Mouse (Mus musculus): ENCODE data around the gene Amt.
"Not testable (repeated sequence)": the region's sequence is repeated elsewhere in the genome, so short reads cannot be mapped to it uniquely, and the experiment has no call there.

Gene Amt

DNA sequence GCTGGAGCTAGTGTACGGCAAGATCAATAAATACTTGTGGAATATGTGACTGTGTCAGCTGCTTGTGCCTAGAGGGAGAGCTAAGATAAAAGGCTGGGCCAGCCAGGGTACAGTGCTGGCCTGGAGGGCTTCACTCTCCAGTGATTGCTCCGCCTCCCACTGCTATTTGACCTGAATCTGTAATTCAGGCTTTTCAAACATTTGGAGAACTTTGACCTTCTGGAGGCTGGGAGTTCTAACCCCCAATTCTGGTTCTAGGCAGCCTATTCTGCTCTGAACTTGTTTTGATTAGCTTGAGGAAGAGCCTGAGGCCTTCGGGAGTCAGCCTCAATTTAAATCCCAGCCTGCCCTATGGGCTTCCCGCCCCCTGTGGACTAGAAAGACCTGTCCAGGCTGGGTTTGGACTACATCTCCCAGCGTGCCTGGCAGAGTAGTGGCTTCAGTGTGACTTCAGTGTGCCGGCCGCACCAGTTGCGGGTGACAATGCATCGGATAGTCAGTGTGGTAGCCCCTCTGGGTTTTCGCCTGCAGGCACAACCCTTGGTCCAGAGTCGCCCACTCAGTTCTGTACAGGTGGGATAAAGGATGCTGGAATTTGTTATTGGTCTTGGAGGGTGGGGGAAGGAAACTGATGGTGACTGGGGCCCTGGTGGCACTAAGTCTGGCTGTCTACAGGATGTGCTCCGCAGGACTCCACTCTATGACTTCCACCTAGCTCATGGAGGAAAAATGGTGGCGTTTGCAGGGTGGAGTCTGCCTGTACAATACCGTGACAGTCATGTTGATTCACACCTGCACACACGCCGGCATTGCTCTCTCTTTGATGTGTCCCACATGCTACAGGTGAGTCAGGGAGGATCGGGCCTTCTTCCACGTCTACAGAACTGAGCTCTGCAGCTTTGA is at the start of gene Amt:
Gene Amt (plus strand): TSS at position 401 of the 903 bp plus-strand sequence.
- no peak for DNase-seq (ENCODE audit: low spot score)

DNA sequence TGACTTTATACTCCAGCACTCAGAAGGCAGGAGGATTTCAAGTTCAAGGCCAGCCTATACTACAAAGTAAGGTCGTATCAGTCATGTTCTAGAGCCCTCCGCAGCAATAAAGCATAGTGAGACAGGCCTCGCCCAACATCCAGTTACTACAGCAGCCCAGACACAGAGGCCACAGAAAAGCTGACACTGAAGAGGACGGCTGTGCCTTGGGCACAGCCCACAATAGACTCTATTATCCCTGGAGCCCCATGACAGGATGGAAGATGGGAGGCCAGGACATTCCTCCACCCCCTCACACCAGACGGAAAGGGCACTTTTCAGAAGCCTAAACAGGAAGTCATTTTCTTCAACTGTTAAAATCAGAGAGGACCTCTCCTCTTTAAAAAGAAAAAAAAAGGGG is 47.7 kb upstream of the Amt start:
- no peak for DNase-seq (ENCODE audit: low spot score)

DNA sequence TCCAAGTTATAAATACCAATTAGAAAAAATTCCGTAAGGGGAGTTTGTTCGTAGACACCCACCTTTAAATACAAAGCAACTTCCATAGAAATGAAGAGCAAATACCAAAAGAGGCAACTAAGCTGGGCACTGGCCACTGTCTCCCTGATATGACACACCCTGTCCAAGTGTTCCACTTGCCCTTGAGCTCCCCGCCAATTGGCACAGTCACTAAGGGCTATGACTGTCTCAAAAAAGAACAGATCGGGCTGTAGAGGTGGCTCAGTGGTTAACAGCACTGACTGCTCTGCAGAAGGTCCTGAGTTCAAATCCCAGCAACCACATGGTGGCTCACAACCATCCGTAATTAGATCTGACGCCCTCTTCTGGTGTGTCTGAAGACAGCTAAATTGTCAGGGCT is 44.8 kb upstream of the Amt start:
- DNase-seq (ENCODE audit: low spot score) = no peak

DNA sequence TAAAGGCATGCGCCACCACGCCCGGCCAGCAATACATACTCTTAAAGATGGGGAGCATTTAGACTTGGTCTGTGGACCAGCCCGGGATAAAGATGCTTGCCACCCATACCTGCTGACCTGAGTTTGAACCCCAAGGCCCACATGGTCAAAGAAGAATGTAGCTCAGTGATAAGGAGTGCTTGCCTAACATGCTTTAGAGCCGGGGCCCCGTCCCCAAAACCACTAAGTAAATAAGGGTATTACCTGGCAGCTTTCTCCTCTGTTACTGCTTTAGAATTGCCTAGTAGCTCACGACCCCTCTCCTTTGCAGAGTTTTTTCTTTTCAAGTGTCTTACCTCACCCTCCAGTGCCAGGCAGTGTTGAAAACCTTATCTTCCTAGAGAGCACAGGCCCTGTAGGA is 43.9 kb upstream of the Amt start:
- DNase-seq (ENCODE audit: low spot score) = no peak

DNA sequence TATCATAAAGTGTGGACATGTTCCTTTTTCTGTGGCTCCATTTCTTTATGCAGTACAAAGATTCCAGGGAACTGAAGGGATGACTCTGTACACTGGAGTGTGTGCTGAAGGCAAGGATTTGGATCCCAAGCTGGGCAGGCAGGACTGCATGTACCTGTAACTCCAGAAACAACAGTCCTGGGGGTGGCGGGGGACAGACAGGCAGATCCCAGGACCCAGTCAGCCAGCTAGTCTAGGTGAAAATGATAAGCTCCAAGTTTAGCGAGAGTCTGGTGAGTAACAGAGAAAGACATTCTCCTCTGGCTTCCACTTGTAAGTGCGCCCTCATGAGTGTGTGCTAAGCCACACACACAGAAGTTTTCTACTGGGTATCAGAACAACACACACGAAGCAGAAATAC is 36.1 kb upstream of the Amt start:
- no peak for DNase-seq (ENCODE audit: low spot score)

DNA sequence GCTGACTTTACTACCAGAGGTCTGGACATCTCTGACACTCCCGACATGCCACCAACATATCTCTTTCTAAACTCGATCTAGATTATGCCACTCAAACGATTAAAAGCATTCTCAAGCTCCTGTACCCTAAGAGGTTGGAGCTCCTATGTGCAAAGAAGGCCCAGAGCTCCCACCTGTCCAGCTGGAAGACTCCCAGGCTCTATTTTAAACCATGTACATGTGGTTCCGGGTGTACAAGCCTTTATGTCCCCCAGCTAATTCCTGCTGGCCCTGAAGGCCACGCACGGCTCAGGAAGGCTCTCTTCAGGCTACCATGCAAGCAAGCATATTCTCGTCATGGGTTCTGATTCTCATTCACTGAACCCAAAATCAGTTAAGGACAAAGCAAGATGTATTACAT is 34.8 kb upstream of the Amt start:
- no peak for DNase-seq (ENCODE audit: low spot score)

DNA sequence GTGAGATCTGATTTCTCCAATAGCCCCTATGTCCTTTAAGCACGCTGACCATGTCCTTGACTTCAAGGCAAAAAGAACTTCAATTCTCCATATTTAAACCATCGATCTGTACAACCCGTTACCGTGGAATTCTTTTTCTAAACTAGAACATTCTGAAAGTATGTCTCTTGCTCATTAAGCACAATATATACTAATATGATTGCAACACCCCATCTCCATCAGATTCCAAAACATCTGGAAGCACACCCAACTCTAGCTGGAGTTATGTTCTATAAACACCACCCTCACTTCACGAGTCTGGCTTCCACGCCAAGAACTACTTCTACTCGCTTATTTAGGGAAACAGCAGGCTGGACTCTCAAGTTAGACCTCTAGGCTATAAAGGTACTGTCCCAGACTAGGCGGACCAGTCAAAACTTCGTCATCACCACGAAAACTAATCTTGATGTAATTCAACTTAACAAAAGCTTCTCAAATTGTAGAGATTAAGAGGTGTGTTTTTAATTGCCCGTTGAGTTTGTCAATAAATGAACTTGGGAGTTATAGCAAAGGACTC is 34.1 kb upstream of the Amt start:
- no peak for DNase-seq (ENCODE audit: low spot score)

DNA sequence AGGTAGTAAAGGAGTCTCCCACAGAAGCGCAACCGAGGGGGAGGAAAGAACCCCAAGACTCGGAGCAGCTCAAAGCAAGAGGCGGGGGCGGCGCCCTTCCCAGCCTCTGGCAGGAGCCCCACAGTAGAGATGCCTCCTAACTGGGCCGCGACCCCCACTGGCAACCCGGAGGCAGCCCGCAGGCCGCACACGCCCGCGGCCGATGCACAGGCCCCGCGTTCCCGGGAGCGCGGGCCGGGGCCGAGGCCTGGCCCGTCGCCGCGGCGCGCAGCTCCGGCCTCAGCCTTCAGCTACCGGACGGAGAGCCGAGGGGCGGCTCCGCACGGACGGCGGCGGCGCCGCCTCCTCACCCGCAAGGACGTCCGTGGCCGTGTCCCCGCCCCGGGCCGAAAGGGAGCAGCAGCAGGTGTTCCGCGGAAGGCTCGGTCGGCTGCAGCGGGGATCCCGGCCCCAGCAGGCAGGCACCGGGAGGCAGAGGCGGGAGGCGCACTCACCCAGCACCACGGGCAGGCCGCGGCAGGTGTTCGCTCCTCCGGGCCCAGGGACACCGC is 33.4 kb upstream of the Amt start:
- no peak for DNase-seq (ENCODE audit: low spot score)

DNA sequence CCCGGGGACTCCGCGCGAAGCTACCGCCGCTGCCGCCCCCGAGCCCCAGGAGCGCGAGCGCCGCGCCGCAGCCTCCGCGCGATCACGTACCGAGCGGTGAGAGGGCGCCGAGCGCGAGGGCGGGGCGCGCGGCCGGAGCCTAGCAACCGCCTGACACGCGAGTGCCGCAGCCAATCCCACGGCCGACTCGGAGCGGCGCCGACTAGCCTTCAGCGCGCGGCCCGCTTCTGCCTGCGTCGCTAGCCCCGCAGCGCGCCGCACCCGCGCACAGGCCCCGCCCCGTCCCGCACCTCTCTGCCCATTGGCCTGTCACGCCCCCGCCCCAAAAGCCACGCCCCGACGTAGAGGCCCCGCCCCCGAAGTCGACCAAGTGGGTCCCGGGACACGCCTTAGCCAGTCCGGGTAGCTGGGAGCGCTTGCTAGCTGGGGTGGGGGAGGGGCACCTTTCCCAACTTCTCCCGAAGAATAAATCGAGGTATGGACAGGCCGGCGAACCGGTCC is 32.9 kb upstream of the Amt start, which contains the start of gene Dag1:
Gene Dag1 (minus strand): TSS at position 269 of the 501 bp plus-strand sequence.
- peak; percentile 98 for DNase-seq (ENCODE audit: low spot score)

DNA sequence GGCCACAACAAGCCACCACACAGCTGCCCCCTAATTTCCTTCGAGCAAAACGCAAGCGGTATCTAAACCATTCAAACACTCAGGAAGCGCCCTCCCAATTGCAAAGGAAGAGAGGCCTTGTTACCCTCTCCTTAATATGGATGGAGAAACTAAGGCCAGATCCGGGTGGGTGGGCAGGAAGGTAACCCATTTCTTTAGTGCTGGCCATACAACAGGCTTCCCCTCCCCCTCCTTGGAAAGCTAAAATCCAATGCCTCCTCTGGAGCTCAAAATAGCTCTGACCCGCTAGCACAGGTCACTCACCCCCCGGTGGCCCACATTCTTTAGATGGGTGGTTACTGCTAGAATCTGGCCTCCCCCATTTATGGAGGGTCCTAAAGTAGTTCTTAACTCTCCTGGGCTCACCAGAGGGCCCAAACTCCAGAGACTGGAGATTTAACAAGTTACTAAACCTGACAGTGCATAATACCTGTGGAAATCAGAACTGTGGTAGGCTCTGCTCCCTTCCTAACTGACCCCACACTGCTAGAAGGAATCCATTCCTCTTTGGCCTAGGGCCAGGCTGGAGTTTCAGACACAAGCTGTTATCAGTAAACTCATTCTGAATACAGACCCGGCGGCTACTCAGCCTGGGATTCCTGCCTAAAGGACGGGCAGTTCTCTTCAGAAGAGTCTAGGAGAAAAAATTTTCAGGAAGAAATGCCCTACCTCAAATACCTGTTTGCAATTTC is 32.3 kb upstream of the Amt start:
- peak; percentile 24 for DNase-seq (ENCODE audit: low spot score)

DNA sequence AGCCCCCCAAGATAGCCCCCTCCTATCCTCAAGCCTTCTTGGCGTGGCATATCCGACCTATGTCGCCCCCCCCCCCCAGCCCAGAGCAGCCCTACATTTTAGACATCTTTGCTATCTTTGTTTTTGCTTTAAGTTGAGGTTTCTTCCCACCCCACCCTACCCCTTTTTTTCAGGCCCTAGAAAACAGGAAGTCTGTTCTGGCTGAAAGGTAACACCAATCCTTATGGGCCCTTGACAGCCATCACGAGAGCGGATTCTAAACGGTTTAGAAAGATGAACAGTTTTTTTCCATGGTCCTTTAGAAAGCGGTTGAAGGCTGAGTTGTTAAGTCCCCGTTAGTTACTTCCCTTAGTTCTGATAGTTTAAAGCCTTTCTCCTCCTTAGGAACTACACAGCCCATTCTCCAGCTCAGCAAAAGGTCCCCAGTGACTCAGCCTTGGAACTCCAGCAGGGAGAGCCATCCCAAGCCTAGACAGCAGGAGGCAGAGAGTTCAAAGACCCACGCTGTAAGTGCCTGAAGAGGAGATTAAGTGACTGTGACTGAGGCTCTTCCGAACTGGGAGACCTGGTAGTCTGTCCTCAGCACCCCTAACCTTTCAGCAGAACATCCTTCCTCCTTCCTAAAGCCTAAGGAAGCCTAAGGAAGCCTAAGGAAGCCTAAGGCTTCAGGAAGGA is 30.3 kb upstream of the Amt start:
- DNase-seq (ENCODE audit: low spot score) = no peak

DNA sequence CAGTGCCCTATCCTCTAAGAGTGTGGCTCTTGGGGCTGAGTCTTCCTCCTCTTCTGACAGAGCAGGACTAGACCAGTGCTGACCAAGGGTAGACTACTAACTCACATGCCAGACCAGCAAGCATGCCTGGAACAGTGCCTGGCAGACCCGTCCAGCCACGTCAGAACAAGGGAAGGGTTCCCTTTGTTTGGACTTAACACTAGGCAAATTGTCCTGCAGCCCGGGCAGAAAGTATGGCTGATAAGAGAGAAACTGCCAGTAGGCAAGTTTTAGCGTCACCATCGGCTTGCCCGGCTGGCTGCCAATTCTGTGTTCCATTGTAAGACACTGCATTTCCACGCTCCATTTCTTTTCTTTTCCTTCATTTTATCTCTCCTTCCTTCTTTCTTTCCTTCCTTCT is 29.0 kb upstream of the Amt start:
- DNase-seq (ENCODE audit: low spot score) = no peak

DNA sequence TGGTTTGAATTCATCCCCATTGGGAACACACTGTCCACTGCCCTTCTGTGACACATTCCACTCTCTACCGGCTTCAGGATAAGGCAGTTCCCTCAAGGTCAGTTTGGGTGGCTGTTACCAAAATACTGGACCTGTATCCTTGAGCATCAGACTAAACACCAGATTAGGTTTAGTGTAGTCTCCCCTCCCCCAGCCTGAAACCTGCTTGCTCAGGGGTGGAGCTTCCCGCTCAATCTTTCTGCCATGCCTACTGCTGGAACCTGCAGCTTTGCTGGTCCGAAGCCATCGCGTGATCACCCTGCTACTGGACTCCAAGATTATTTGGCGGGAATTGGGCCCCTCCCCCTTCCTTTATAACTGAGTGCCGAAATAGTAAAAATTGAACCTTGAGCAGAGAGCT is 28.0 kb upstream of the Amt start:
- DNase-seq (ENCODE audit: low spot score) = not testable (repeated sequence)

DNA sequence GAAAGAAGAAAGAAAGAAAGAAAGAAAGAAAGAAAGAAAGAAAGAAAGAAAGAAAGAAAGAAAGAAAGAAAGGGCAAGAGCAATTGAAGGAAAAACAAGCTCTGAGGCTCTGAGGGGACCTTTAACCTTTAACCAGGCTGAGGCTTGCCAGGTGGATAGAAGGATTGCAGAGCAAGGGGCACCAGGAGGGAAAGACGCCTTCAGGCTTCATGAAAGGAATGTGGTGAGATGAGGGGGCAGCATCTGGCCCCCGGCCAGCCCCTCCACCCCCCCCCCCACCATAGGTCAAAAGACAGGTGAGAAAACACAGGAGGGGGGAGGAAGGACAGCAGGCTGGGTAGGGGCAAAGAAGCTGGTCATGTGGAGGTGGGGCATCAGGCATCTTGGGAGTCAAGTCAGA is 24.7 kb upstream of the Amt start:
- no peak for DNase-seq (ENCODE audit: low spot score)

DNA sequence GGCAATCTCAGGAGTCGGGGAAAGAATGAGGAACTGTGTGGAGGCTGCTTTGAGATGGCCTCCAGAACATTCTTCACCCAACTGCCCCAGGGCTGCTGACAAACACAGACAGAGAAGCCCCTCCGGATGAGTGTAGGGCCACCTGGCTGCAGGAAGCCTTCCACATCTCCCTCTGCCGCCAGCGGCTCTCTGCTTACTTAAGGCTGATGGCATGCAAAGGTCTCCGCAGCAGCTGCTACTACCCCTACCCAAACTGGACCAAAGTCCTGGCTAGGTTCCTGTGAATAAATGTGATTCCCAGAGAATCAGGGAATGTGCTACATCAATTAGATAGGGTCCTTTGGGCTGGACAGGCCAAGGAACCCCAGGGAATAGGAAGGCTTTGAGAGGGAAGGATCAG is 24.0 kb upstream of the Amt start:
- no peak for DNase-seq (ENCODE audit: low spot score)

DNA sequence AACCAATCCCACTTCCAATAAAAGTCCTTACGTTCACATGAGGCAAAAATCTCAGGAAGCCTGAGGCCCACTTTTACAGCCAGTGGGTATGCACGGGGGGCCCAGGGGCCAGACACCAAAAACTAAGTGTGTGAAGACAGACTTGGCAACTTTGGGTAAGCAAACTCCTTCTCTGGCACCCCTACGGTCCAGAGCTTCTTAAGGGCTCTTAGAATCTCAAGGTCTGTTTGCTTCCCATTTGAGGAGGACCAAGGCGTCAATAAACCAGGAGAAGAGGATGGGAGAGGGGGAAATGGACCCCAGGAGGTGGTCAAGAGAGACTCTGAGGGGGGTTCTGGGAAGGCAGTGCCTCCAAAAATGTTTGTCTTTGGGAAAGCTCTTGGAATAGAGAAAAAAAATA is 23.2 kb upstream of the Amt start:
- no peak for DNase-seq (ENCODE audit: low spot score)

DNA sequence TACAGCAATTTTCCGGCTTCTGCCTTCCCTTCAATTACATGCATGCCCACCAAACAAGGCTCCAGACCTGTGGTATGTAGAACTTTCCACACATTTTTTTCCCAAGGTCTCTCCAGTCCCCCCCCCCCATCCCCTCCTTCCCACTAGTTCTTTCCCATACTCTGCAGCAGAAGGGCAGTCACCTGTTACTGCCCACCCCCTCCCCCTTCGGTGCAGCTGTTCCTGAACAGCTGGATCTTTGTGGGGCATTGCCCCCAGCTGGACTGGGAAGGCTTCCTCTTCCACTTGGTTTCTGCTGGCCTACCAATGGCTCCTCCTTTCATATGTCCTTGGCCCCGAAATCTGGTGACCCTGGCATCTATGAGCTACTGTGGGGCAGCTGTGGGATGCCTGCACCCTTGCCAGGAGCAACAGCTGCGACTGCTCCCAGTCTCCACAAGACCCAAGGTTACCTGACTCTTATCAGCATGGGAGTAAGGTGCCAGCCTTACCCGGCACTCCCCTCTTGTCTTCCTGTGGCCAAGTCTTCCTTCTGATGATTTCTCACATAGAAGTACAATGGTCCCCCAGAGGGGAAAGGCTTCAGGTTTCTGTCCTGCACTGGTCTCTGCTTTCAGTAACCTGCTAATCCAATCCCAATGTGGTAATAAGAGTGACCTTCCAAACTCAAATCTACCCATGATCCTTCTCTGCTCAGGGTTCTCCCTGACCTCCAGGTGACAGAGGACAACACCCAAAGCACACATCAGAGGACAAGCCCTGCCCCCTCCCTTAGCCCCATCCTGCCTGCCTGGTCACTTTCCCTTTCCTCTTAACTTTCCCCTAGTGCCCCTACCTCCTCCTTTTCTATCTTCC is 21.9 kb upstream of the Amt start:
- DNase-seq (ENCODE audit: low spot score) = no peak

DNA sequence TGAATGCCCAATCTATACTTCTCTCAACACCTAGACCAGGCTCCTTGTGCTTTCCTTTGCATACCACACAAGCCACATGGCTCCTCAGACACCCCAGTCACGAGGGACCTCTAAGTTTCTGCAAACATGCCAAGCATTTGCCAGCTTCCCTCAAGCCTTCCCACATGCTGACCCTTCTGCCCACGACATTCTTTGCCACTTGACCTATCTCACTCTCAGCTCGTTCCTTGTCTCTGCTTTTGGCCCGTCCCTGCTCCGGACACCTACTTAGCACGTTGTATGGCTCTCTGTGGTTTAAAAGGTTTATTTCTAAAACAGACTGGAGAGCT is 21.4 kb upstream of the Amt start:
- DNase-seq (ENCODE audit: low spot score) = no peak

DNA sequence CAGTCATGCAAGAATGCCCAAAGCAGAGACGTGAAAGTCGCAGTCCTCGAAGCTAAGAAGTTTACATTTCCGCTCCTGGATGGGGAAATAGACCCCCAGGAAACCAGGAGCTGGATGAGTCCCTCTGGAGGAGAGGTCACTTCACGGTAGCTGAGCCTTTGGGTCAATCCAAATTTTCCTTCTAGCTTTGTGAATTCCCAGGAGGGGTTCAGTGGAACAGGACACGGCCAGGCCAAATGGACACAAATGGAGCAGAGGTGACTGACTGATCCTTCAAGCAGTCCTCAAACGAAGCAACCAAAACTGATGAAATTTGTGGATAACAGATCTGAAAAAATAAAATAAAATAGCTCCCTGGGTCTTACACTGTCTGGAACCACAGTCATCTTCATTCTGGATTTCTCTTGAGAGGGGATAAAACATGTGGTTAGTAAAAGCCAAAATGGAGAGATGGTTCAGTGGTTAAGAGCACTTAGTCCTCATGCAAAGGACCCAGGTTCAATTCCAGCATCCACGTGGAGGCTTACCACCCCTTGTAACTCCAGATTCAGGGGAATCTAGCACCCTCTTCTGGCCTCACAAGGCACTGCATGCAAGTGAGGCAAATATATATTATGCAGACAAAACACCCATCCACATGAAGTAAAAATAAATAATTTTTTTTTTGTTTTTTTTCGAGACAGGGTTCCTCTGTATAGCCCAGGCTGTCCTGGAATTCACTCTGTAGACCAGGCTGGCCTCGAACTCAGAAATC is 17.8 kb upstream of the Amt start:
- no peak for DNase-seq (ENCODE audit: low spot score)

DNA sequence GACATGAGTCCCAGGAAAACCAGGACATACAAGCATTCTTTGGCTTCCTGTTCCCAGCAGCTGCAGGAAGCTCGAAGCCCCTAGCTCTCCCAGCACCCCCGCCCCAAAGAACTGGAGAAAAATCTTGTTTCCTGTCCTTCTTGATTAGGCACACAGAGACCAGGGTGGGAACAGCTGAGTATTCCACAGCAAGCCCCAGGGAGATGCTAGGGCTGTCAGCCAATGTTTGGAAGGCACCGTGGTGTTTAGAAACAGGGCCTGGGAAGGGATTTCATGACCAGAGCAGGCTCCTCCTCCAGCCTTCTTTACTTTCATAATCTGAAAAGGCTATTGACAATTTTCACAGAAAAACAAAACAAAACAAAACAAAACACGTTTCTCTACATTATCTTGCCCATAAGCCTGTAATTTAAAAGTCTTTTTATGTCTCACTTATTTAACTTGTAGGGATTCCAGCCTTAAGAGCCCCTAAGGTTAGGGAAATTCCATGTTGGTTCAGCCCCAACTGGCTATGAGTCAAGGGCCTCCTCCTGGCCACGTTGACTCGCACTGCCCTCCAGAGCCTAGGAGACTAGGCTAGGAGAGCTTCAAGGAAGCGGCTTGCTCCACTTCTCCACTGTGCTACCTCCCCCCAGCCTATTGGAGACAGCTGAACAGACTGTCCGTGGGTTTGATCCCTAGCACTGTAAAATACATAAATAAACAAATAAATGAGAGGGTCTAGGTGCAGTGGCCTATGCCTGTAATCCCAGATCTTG is 16.4 kb upstream of the Amt start:
- DNase-seq (ENCODE audit: low spot score) = peak; percentile 29
